Mouse (Mus musculus) C2C12 (cell line): Measurements from ENCODE around the gene Igtp.

Experiments
- CTCF ChIP-seq: IDR thresholded peaks from one replicate; pipeline ENCODE4 v1.5.1; 2011; ENCODE audit not compliant: control insufficient read depth, insufficient read depth, insufficient read length
- MAX ChIP-seq: IDR thresholded peaks from one replicate; pipeline ENCODE4 v1.6.1; 2011; ENCODE audit warnings: mild to moderate bottlenecking, control low read depth
- MYOG ChIP-seq: IDR thresholded peaks from one replicate; pipeline ENCODE4 v1.6.1; 2011; ENCODE audit not compliant: control insufficient read depth, insufficient read length; ENCODE audit errors: extremely low read depth
- USF1 ChIP-seq: IDR thresholded peaks from one replicate; pipeline ENCODE4 v1.6.1; 2011; ENCODE audit warnings: low read depth, mild to moderate bottlenecking, control low read depth, moderate library complexity

DNA sequence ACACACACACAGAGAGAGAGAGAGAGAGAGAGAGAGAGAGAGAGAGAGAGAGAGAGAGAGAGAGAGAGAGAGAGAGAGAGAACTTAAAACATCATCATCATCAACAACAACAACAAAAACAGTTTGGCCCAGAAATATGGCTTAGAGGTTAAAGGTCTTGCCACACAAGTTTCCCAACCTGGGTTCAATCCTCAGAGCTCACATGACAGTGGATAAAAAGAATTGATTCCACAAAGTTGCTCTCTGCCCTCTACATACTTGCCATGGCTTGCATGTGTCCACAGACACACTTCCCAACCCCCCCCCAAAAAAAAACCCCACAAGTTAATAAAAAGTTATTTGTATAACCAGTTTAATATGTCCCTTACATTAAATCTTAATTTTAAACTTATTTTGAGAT lies 27.1 kb downstream of the Igtp start:
- TF ChIP-seq USF1 (no peak), CTCF (no peak), MYOG (no peak), MAX (no peak)
